Mouse (Mus musculus) splenic B cell, adult 2 months (primary cell): Measurements from ENCODE around the gene Mxi1.

Experiments used
- DNase-seq: peaks from one replicate; pipeline ENCODE4 v3.0.0-alpha.2; 2011; ENCODE audit warnings: low read depth, low spot score
- H3K27me3 ChIP-seq: 2 replicates; pipeline ENCODE4 v1.6.1; 2012; ENCODE audit warnings: mild to moderate bottlenecking, low read length, moderate library complexity, mixed read lengths; ENCODE audit not compliant: control insufficient read depth, poor library complexity, insufficient read depth, severe bottlenecking
- H3K36me3 ChIP-seq: 2 replicates; pipeline ENCODE4 v1.6.1; 2012; ENCODE audit warnings: mild to moderate bottlenecking, low read length, moderate library complexity, mixed read lengths; ENCODE audit not compliant: control insufficient read depth, poor library complexity, insufficient read depth, severe bottlenecking

The Mxi1 gene

DNA sequence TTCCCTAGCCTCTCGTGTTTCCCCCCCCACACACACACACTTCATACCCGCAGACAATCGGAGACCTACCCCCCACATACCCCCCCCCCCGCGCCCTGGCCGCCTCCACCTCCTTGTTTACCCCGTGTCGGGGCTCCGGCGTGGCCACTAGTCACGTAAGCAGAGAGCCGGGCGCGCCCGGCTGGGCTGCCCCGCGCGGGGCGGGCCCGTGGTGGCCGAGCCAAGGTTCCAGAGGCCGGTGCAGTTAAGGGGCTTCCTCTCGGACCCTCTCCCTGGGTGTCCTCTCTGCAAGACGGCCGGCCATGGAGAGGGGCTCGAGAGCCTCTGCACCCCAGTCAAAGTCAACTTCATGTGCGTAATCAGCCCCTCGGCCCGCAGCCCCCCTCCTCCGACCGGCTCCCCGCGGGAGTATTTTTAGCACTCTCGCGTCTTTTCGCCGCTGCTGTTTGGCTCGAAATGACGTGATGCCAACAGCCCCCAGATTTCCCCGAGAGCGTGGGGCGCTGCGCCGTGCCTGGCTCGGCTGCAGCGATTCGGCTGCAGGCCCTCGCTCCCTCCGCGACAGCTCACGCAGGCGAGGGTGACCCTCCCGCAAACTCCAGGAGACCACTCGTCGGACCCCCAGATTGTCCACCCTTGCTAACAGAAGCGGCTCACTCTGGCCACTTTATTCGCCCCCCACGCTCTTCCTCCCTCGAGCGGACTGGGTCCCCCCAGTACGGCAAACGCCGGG is 2.8 kb downstream of the Mxi1 start:
- no peaks in the 10 kb centered on the region; the same call in 1 of the 2 replicates for H3K27me3 ChIP-seq
- DNase-seq, result peak; percentile 78
- no peaks in the 10 kb centered on the region for H3K36me3 ChIP-seq

DNA sequence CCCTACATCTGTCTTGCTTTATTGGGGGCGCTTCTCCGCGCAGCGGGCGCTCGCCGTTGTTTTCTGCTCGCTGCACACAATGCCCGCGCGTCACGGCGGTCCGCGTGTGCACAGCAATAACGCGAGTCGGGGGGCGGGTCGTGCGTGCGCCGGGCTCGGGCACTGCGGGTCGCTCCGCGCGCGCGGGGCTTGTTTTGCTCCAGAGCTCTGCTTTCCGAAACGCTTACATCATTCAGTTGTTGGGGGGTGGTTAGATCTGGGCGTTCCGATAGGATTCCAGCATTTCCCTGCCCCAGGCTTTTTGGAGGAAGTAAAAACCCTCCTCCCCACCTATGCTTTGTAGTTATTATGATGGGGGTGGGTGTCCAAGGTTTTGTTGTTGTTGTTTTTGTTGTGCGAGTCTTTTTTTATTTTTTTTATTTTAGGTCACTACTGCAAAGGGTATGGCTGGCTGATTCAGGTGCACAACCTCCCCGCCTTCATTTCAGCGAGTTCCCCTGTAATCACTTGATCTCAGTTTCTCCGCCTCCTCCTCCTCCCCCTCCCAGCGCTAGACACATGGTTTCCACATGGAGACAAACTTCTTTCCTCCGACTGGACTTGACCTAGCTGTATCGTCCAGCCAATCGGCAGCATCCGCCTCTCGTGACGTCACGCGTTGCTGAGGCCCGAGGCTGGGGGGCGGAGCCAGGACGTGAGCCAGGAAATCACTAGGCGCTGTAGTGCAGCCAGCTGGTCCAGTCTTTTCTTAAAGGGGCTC is 3.5 kb downstream of the Mxi1 start:
- Histone ChIP-seq H3K36me3 (no peaks in the 10 kb centered on the region), H3K27me3 (no peaks in the 10 kb centered on the region; the same call in 1 of the 2 replicates)
- DNase-seq, result peak; percentile 98

DNA sequence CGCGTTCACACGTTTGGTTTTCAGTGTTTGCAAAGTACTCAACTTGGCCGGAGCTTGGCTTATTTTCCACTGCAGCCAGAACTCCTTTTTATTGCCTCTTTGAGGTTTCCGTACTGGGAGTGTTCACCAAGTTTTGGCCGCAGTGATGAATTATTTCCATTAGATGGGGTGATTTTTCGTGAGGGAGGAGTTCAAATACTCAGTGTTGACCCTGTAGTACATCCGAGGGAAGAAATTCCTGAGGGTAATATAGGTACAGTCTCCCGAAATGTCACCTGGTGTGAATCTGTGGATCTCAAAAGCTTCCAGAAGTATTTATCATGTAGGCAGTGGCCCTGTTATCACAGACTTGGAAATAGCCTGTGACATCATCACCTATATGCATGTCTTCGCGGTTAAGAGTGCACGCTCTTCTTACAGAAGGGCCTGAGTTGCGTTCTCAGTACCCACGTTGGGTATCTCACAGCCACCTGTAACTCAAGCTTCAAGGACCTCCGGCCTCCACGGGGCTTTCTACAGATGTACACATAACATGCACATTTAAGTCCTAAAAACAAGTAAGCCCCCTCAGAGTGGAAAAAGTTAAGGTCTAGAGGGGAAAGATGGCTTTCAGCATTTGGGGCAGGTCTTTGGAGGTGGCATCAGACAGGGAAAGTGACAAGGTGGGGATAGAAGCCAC is 4.4 kb downstream of the Mxi1 start:
- no peaks in the 10 kb centered on the region for H3K36me3 ChIP-seq
- DNase-seq, result no peak
- H3K27me3 ChIP-seq, result no peaks in the 10 kb centered on the region; the same call in 1 of the 2 replicates

DNA sequence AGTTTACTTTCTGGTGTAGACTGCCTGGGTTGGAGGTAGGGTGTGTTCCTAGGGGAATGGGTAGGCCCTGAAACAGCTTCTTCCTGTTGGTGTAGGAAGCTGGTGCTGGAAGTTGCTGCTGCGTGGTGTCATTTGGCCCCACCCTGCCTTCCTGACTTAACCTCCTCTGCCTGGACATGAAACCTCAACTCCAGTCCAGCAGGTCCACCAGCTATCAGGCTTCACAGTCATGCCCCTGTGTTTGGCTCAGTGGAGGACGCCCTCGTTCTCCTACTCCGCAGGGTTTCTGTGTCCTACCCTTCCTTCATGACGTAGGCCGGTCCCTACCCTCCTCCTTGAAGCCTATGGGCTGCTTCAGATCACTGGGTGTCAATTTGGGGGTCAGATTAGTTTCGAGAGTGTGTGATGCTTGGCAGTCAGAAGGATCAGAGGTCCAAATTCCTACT is 4.9 kb downstream of the Mxi1 start:
- no peak for DNase-seq
- H3K36me3 ChIP-seq, result no peaks in the 10 kb centered on the region
- no peaks in the 10 kb centered on the region for H3K27me3 ChIP-seq

DNA sequence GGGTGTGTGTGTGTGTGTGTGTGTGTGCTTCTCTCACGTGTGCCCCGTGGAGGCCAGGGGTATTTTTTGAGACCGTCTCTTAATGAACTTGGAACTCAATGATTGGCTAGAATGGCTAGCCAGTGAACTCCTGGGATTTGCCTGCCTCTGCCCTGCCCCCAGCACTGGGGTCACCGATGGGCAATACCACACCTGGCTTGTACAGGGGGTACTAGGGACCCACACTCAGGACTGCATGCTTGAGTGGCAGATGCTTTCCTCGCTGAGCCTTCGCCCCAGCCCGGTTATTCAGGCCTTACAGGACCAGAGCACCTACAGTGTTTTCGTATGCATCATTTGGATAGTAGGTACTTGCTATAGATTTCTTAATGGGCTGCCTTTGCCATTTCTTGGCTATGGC is 5.8 kb downstream of the Mxi1 start:
- H3K27me3 ChIP-seq, result no peaks in the 10 kb centered on the region

DNA sequence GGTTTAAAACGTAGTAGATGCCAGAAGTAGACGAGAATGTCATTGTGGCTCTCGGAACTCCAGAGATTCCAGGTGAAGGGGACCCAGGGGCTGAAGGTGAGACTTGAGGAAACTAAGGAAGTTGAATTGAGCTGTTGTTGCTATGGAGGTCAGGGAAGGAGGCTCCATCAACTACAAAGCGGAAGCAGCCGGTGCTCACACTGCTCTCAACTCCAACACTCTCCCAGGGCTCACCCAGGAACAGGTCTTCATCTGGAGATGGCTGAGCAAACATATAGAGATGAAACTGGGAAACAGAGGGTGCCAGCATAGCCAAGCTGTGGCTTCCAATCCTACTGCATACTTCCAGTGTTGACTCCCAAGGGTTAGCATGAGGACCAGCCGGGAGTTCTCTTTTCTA is 6.6 kb downstream of the Mxi1 start:
- H3K27me3 ChIP-seq, result no peaks in the 10 kb centered on the region
- no peak for DNase-seq
- H3K36me3 ChIP-seq, result no peaks in the 10 kb centered on the region

More for the DNA sequence above, 5.8 kb downstream of the Mxi1 start:
- no peak for DNase-seq
- H3K36me3 ChIP-seq, result no peaks in the 10 kb centered on the region

DNA sequence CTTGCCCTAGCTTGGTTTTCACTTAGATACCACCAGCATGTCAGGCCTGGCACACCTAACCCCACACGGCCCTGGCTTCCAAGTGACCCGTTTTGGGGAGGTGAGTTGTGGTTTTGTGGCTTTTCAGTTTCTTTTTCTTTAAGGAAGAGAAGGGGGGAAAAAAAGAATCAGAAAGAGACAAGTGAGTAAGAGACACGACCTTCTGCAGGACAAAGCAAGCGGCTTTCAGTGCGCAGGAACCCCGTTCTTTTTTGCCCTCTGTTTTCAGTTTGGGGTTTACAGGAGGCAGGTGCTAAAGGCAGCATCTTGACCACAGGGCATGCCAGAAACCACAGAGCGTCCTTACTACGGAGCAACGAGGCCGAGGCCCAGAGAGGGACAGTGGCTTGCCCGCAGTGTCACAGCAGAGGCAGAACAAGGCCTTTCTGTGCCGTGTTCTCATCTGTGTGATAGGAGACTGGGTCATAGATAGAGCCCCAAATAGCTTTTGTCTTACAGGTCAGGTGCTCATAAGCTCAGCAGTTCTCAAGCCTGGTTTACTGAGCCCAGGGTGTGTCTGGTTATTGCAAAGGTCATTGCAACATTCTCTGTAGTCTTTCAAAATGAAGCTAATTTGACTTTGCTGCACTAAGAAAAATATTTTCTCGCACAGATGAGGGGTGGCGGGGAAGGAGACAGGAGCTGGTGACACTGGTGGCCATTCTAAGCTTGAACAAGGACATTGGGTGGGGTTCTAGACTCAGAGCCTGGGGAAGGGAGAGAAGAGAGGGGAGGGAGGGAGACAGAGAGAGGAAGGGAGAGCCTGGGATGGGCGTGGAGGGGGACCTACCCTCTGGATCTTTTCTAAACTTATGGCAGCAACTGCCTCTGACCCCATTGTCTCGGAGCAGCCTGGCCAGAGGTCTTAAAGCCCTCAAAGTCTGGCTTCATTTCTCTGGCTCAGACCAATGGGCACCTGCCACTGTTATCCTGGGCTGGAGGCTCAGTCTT is 8.1 kb downstream of the Mxi1 start:
- Histone ChIP-seq H3K27me3 (no peaks in the 10 kb centered on the region), H3K36me3 (no peaks in the 10 kb centered on the region)
- DNase-seq, result no peak

DNA sequence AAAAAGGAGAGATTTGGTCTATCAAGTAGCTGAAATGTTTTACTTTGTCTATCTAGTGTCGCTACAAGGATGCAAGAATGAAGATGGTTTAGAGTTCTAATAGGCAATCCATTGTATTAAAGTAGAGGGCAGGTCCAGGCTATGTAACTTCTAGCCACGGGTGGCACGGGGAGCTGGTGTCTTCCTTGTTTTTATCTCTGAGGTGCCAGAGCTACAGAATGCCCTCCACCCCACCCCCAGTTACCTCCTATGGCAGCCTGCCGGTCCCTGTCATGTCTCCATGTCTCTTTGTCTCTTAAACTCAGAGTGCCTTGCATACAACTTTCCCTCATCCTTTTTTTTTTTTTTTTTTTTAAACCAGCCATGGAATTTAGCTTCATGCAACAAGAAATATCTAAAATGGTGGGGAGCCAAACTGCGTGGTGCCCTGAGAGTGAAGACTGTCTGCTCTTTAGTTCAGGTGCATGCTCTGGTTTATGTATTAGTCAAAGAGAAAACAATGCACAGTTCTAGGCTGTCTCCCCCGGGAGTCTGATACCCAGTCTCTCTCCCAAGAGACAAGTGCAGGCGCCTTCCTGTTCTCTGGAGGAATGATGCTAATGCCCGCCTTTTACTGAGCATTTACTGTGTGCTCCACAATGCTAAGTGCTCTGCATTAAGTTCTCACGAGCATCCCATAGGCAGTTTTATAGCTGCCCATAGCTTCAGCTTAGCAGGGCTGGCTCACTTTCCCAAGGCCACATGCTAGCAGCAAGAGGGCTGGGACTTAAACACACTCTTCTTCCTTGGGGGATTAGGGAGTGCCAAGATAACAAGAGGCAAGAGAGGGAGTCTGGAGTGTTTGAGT is 10.2 kb downstream of the Mxi1 start:
- H3K36me3 ChIP-seq, result no peaks in the 10 kb centered on the region
- DNase-seq, result no peak
- H3K27me3 ChIP-seq, result no peaks in the 10 kb centered on the region

DNA sequence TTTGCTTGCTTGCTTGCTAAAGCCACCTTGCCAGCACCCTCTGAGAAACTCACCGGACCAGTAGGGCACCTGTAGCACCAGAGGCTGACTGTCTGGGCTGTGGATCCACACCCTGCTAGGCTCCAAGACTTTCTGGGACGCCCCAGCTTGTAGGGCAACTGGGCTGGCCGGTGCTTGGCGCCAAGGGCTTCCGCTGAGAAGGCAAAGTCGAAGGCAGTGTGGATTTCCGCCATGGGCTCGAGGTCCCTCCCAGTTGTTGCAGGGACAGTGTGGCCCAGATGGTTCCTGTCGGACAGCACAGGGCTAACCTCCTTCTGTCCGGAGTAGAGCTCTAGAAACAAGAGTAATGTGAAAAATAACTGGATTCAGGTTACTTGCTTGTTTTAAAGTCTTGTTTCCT is 11.0 kb downstream of the Mxi1 start:
- Histone ChIP-seq H3K36me3 (no peaks in the 10 kb centered on the region), H3K27me3 (no peaks in the 10 kb centered on the region)
- DNase-seq, result no peak

DNA sequence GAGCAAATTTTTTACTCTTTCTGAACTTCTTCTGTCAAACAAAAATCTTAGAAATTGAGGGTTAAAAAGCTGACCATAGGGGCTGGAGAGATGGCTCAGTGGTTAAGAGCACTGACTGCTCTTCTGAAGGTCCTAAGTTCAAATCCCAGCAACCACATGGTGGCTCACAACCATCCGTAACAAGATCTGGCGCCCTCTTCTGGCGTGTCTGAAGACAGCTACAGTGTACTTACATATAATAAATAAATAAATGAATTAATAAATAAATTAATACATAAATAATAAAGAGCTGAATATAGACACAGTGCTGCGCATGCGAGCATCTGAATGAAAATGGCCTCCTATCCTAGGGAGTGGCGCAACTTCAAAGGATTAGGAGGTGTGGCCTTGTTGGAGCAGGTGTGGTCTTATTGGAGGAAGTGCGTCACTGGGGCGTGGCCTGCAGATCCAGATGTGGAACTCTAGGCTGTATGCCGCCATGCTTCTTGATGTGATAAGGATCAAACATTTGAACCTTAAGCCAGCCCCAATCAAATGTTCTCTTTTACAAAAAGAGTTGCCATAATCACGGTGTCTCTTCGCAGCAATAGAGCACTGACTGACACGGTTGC is 12.2 kb downstream of the Mxi1 start:
- no peak for DNase-seq
- no peaks in the 10 kb centered on the region for H3K36me3 ChIP-seq
- H3K27me3 ChIP-seq, result no peaks in the 10 kb centered on the region

DNA sequence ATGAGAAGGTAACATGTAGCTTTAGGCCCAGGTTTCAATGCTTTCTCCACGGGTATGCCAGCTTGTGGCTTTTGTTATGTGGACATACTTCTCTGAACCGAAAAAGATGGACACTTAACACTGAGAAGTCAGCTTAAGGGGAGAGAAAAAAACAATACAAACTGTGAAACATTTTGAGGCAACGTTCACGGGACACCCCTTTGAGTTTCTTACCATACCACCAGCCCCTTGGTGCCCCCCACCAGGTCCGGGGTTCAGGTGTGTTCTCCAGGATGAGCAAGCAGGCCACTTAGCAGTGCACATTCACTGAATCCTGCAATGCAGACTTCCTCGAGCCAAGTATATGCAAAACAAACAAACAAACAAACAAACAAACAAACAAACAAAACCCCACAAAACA is 14.5 kb downstream of the Mxi1 start:
- no peaks in the 10 kb centered on the region for H3K27me3 ChIP-seq
- DNase-seq, result no peak
- no peaks in the 10 kb centered on the region; the same call in 1 of the 2 replicates for H3K36me3 ChIP-seq

DNA sequence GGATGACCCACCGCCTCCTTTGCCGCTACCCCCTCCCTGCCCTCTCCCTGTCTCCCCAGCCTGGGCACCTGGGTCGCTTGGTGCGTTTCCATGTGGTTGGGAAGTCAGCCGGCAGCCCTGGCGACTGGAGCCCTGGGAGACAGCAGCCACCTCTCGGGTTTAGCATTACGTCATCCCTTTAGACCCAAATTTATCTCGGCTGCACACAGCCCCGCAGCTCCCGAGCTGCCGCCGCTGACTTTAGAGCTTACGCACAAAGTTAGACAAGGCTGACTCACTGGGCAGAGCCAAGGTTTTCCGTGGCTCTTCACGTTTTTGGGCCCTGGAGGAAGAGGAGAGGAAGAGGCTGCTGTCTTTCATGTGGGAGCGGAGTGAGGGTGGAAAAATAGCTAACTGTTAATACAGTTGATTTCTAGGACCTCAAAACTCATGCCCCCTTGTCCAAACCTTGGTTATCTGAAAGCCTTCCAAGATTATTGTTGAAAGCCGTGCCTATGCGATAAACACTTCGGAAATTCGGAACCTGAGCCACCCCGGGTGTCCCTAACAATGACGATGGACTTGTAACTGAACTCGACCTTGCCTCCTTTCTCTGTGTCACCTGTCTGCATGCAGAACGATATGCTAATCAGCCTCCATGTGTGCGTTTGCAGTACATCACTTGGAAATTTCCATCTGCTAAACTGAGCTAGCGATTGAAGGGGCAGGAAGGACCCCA is 15.4 kb downstream of the Mxi1 start:
- no peaks in the 10 kb centered on the region for H3K27me3 ChIP-seq
- DNase-seq, result peak; percentile 35
- no peaks in the 10 kb centered on the region; the same call in 1 of the 2 replicates for H3K36me3 ChIP-seq

DNA sequence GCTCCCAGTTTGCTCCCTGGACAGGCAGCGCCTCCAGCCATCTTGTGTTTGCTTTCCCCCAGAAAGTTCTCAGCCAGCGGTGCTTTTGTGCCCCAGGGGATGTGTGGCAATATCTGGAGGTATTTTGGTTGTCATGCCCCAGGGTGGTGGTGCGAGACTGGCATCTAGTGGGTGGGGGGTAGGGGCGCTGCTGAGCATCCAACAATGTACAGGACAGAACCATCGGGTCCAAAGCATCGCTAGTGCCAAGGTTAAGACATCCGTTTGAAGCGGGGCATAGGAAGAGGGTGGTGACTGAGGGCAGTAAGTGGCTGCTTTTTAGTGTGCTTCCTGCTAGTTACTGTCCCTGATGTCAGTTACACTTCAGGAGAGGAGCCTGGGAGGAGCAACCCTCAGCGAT is 17.8 kb downstream of the Mxi1 start:
- Histone ChIP-seq H3K27me3 (no peaks in the 10 kb centered on the region), H3K36me3 (no peaks in the 10 kb centered on the region; the same call in 1 of the 2 replicates)
- DNase-seq, result peak; percentile 68
